Mouse (Mus musculus) embryo, embryonic 10.5 days (tissue): ENCODE measurements at regions not wholly inside any gene's neighbourhood (a gene's known extent, or its start where the extent isn't known, plus 50 kb on each side); places are given as distances from the start of the nearest gene placed in this dataset.

Experiments
- DNase-seq: peaks from one replicate; pipeline ENCODE4 v3.0.0-alpha.2; 2015; ENCODE audit warnings: low spot score

DNA sequence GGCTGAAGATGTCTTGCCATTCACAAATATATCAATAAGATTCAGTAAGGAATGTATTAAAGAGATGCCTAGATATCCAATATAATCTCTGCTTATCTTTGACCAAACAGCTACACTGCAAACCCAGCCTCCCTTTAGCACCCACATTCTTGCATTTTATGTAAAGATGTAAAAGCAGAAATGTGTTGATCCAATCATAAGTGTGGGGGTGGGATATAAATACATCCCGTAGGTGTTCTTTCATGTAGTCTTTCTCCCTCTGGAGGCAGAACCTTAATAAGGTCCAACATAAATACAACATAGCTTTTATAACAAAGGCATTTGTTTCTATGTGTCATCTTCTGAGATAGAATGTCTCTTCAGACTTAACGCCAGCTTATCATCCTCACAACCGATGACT is 637.1 kb upstream of the Flrt2 start:
- no peak for DNase-seq

DNA sequence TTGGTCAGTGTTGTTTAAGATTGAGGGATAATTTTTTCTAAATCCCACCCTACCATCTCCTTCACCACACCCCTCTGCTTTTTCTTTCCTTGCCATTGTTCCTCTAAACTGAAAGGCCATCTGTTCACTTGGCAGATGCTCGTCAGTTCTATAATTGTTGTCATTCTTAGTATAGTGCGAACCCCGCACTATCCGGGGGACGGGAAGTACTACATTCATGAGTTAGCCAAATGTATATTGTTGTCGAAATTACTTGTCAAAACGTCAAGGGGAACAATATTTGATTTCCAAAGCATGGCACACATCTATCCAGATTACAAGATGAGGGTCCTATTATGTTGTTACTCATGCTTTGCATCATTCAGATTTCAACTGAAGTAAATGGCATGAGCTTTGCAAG is 635.1 kb upstream of the Flrt2 start:
- DNase-seq = no peak

GRCm38 (mm10) chr12:95059396-95059795 is 632.6 kb upstream of the Flrt2 start:
- no peak for DNase-seq

GRCm38 (mm10) chr12:95072307-95072706 is 619.7 kb upstream of the Flrt2 start:
- DNase-seq = no peak

DNA sequence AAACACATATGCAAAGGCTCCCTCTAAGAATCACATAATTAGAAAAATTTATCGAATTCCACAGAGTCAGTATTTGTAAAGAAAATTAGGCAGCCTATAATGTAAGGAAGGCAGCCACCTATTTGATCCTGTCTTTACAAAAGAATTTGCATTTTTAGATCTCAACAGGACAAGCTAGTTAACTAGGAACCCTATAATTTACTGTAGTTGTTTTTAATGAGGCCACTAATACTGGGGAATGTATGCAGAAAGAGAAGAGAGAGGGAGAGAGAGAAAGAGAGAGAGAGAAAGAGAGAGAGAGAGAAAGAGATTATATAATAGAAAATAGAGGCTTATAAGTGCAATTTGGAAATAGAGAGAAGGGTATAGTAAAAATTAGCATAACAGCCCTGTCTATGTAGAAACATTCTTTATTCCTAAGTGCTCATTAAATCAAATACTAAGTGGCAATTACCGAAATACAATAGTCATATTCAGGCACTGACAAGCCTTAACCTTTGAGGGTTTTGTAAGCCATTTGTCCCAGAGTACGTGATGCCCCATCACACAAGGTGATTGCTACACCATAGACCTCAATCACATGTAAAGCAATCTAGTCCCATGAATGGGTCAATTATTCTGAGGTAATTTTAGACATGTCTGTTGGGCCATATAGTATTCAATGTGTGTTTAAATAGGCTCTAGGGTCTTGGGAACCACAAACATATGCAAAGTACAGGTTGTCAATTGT is 572.6 kb upstream of the Flrt2 start:
- no peak for DNase-seq

- DNase-seq = no peak
These were observed 559.2 kb upstream of the Flrt2 start for GRCm38 (mm10) chr12:95132804-95133203.

DNA sequence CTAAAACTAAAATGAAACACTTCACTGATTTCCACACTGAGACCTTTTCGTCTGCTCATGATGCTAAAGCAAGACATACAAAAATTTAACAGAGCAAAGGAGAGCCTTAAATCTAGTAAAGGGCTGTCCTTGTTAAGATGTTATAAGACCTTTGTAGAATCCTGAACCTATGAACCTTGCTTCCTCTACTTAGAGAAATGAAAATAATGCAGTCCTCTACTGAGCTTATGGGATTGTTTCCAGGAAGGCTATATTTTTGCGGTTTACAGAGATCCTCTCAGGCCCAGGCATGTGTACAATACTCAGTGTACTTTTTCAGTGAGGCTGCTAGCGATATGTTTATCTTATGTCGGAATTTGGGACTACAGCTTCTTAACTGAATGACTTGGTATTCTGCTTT is 558.5 kb upstream of the Flrt2 start:
- no peak for DNase-seq

DNA sequence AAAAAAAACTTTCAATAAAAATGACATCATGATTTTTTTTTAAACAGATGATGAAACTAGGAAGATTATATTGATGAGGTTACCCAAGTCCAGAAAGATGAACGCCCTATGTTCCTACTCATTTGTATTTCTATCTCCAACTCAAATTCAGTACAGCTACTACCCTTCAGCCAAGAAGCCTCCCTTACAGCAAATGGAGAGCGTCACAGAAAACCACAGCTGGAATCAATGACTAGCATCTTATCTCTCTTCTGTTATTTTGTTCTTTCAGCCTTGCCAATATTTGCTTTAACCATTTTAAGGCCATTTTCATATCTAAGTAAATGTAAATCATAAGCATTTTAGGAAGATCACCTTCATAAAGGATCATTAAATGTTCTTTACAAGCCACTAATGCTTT is 553.9 kb upstream of the Flrt2 start:
- no peak for DNase-seq

DNA sequence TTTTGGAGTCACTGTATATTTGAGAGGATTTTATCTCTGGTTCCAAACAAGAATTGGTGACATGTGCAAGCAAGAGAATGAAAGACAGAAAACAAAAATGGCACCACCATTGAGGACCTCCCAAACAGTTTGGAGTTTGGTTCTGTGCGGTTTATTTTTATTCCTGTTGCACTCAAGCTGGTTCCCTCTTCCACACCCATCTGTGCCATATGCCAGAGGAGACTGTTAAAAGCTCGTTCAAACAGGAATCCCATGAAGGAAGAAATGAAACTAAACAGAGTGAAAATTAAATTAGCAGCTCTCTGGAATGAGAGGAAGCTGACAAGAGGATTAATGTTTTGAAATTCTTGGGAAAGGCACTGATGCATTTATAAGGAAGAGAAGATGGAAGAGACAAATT is 521.0 kb upstream of the Flrt2 start:
- DNase-seq = no peak

GRCm38 (mm10) chr12:95173810-95174402 is 518.1 kb upstream of the Flrt2 start:
- DNase-seq = no peak

DNA sequence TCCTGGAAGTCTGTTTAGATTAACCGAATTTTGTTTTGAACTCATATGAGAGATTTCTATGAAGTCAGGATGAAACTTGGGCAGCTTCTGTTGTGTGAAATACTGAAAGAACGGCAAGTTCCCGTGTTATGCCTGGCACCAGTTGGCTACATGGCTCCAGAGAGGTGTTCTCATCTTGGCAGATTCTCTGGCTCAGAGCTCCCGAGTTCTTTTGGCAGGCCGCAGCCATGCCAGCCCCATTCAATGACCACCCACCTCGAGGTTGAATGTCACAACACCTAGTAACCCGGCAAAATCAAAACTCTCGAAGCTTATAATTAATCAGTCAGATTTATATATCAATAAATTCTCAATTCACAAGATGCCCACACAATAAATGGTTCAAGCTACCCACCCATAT is 489.5 kb upstream of the Flrt2 start:
- no peak for DNase-seq

DNA sequence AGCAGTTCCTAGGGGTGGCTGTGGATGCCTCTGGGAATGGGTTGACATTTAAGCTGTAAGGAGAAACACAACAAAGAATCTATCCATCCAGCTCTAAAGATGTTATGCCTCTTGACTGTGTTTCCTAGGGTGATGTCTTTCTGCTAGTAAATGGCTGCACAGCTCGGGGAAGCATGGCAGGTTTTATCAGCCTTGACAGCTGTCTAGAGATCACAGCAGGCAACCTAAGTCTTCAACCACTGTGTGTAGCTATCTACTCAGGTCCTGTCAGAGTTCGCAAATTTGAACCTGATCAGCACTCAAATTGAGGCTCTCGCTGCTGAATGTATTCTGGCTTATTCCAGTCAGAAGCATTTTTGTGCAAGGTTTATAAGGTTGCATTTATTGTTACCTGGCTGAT is 486.9 kb upstream of the Flrt2 start:
- no peak for DNase-seq

DNA sequence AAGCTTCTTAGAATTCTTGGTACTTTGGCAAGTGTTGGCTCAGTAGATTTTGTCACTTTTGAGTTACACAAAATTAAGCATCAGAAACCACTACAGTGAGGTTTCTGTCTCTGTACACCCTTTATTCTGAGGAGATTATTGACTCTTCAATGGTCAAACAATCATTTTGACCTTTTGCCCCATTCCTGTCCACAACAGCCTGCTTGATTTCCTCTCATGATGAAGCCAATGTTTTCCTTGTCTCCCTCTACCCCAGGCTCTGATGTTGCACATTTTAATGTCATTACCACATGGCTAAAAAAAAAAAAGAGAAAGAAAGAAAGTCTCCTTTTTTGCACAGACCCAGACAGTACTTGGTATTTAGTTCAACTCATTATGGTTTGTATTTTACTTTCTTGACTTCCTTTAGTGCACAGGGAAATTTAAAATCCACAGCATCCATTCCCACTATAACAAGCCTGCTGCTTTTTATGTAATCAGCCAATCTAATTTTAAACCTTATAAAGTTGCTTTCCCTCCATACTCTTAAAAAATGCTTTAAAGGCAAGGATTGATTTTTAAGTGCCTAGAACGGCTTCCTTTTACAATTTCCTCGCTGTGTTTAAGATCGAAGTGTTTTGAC is 452.8 kb upstream of the Flrt2 start:
- DNase-seq = peak; percentile 46

GRCm38 (mm10) chr12:95267187-95267586 is 424.8 kb upstream of the Flrt2 start:
- peak; percentile 10 for DNase-seq

DNA sequence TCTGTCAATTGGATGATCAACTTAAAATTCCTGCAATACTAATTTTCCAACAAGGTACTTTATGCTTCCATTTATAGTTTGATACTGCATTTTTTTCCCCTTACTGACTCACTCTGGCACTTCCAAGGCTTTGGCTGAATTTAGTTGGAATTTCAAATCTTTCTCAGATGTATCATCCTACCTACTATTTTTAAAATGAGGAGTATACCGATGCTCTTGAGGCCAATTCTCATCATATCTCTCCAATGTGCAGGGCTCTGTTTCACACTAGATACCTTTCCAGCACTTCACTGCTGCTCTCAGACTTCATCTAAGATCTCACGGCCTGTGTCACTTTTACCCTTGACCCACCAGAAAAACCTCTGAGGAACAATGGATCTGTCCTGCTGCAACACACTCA is 386.6 kb upstream of the Flrt2 start:
- no peak for DNase-seq

DNA sequence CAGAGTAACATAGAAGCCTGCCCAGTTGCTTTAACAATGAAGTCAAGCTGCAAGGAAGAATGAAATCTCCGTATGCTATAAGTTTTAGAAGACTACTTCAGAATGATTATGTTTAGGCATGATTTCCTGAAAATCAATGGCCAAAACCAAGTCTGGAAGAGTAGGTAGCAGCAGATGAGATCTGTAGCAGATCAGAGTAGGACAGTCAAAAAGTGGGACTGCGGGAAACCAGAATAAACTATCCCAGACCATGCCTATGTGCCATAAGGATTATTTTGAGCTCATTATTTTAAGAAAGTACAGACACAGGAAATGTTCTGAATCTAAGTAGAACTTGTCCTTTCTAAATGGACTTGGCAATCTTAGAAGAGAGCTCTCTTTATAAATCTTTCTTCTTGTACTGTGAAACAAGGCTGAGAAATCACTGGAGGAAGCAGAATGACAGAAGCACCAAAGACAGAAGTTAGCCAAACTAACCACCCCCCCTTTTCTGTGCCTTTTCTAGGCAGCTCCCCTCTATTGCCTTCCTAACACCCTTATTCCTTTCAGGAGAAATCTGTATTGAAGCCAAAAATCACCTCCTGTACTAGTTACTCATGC is 376.8 kb upstream of the Flrt2 start:
- no peak for DNase-seq

DNA sequence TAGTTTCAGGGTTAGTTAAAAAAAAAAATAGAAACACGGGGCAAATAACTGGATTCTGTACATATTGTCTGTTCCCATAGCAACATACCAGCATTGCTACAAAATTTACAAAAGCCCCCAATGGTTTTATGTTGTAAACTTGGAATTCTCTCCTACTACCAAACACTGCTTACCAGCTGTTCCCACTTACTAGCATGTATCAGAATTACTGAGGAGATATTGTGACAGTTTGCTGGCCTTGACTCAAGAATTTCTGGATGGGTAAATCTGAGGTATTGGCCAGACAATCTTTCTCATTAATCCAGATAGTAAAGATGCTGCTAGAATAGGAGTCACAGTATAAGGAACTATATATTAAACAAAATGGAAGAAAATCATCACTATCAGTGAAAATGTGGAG is 375.2 kb upstream of the Flrt2 start:
- no peak for DNase-seq

- peak; percentile 4 for DNase-seq
These were observed 370.3 kb upstream of the Flrt2 start for GRCm38 (mm10) chr12:95321693-95322092.

DNA sequence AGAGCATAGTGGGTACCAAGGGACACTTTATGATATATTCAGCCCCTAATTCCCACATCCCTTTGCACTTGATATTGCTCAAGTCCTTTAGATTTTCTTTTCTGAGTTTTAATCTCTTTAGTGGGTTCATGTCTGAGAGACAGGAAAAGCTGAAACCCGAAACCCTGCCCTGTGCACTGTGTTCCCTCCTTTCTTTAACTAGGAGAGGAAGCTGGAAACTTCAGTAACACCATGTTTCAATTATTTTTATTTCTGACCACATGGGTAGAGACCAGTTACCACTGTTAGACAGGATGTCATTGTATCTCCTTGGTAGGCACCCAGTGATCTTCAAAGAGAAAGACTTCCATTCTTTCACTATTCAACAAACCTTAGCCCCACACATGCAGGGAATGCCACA is 362.4 kb upstream of the Flrt2 start:
- DNase-seq = peak; percentile 32

DNA sequence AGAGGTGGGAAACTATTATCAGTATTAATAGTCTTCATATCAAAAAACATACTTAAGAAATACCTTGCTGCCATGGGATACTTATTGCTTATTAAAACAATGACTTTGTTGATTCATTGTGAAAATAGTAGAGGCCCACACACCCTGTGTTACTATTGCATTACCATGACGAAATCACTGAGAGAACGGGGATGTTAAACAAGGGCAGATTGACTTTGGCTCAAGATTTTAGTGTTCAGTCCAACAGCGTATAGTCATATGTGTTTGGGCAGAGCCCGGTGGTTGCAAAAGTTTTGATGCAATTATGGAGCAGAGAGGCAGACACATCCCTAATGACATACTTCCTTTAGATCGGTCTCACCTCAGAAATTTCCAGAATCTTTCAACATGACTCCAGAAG is 344.2 kb upstream of the Flrt2 start:
- no peak for DNase-seq

GRCm38 (mm10) chr12:95355151-95355550 is 336.9 kb upstream of the Flrt2 start:
- peak; percentile 58 for DNase-seq

DNA sequence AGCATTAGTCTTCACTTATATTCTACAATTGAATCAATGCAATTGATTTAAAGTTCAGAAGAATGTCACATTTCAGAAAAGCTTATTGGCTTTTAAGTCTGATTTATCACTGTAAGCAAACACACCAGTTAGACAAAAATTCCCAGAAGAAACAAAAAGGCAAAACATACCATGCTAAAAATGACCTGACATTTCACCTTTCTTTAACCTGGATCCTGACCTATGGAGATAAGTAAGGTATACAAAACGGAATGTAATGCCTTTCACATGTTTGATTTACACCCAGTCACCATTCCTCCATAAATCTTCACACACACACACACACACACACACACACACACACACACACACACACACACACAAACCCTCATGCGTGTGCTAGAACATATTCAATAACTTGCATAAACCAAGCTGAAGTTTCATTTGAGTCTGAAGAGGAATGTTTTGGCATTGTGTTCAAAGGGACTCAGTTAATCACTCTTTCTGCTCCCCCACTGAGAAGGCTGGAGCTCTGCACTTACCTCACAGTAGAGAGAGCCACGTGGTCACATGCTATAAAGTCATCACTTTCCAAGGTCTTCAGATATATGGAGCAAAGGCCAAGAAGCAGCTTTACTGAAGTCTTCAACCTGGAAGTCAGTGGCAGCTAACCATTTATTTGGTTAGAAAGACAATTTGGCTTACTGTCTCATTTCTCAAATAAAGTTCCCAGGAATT is 307.6 kb upstream of the Flrt2 start:
- peak; percentile 69 for DNase-seq

- no peak for DNase-seq
These were observed 306.3 kb upstream of the Flrt2 start for GRCm38 (mm10) chr12:95385688-95386087.
